Mouse (Mus musculus) thymus, adult 2 months (tissue): ENCODE results near the gene Setdb2.

Source experiments
- CTCF ChIP-seq: fragments of 200-500 bp; IDR thresholded peaks from 2 replicates; pipeline ENCODE4 v1.5.1; 2012; ENCODE audit warnings: mild to moderate bottlenecking, control low read depth, low read length, moderate library complexity, borderline replicate concordance; ENCODE audit not compliant: control insufficient read depth, poor library complexity, insufficient read depth; ENCODE audit errors: extremely low read depth
- POLR2A ChIP-seq: fragments of 200-500 bp; IDR thresholded peaks from 2 replicates; pipeline ENCODE4 v1.6.1; 2012; ENCODE audit warnings: mild to moderate bottlenecking, low read length, control low read depth, moderate library complexity; ENCODE audit not compliant: control insufficient read depth, poor library complexity, insufficient read depth; ENCODE audit errors: extremely low read depth

DNA sequence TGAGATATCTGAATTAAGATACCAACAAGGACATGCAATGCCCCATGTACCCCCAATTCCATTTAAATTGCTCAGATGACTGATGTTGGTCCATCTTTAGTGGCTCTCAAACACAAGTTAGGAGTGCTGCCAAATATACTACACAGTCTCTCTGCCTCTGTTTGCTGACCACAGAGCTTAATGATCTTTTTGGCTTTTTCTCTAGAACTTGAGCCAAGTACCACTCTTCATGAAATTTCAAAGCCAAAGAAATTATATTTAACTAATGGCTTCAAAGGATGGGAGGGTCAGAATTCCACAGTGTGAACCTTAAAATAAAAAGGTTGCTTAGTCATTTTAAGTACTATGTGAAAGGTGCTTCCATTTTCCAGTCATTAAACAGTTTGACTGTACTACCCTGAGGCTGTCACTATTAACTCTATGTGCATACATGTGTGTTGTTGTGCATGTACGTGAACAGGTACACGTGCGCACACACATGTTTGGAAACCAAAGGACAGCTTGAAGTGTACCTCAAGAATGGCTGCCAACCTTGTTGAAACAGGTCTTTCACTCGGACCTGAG is 44.6 kb upstream of the Setdb2 start:
- TF ChIP-seq POLR2A (no peak), CTCF (no peak)
